Mouse (Mus musculus): Measurements from ENCODE around the gene Rundc3a.

- TF ChIP-seq POLR2A (IDR thresholded peaks at IDR 0.05; ENCODE audit: borderline replicate concordance, insufficient read depth, low read length) (no peak), CTCF (IDR thresholded peaks at IDR 0.05; ENCODE audit: borderline replicate concordance, insufficient read depth, low read depth, low read length) (no peak)
Measured at GRCm38 (mm10) chr11:102356190-102356589, 37.0 kb upstream of the Rundc3a start.
